Mouse (Mus musculus) embryonic facial prominence, embryonic 11.5 days (tissue): ENCODE measurements around the gene Iah1. TPM values are rescaled to one million over a fixed set of nuclear protein-coding genes. Genes with fewer than 3 reads are reported as not detected.

Experiments
- ATAC-seq: fragments of 200-750 bp; cut with Nextera tagmentation; replicated peaks from 2 replicates; pipeline ENCODE4 v1.8.0; 2017; ENCODE audit warnings: low read depth; ENCODE audit not compliant: insufficient number of reproducible peaks, low FRiP score, low TSS enrichment
- DNase-seq: peaks from one replicate; pipeline ENCODE4 v3.0.0-alpha.2; 2015; ENCODE audit warnings: low spot score
- H3K27ac ChIP-seq: fragments of 300-500 bp; sonication (generic); replicated peaks from 2 replicates; pipeline ENCODE4 v1.5.1; 2014; ENCODE audit warnings: mild to moderate bottlenecking, low read depth, low read length, control low read depth
- H3K27me3 ChIP-seq: fragments of 300-500 bp; sonication (generic); 2 replicates; pipeline ENCODE4 v1.6.1; 2014; ENCODE audit warnings: mild to moderate bottlenecking, low read length, moderate library complexity, mixed read lengths; ENCODE audit not compliant: control insufficient read depth, insufficient read depth
- H3K36me3 ChIP-seq: fragments of 300-500 bp; sonication (generic); replicated peaks from 2 replicates; pipeline ENCODE4 v1.6.1; 2014; ENCODE audit warnings: low read depth, mild to moderate bottlenecking, low read length, moderate library complexity, mixed read lengths; ENCODE audit not compliant: control insufficient read depth, insufficient read depth
- H3K4me1 ChIP-seq: fragments of 300-500 bp; sonication (generic); 2 replicates; pipeline ENCODE4 v1.6.1; 2014; ENCODE audit warnings: low read length, mixed read lengths; ENCODE audit not compliant: control insufficient read depth, insufficient read depth
- H3K4me2 ChIP-seq: fragments of 300-500 bp; sonication (generic); 2 replicates; pipeline ENCODE4 v1.6.1; 2014; ENCODE audit warnings: low read depth, mild to moderate bottlenecking, control low read depth, low read length, moderate library complexity
- H3K4me3 ChIP-seq: fragments of 300-500 bp; sonication (generic); 2 replicates; pipeline ENCODE4 v1.5.1; 2014; ENCODE audit warnings: low read depth, low read length, control low read depth
- H3K9ac ChIP-seq: fragments of 300-500 bp; sonication (generic); replicated peaks from 2 replicates; pipeline ENCODE4 v1.6.1; 2014; ENCODE audit warnings: mild to moderate bottlenecking, control low read depth, low read length
- H3K9me3 ChIP-seq: fragments of 300-500 bp; sonication (generic); replicated peaks from 2 replicates; pipeline ENCODE4 v1.6.1; 2016; ENCODE audit warnings: mild to moderate bottlenecking, low read length, inconsistent platforms, mixed read lengths; ENCODE audit not compliant: control insufficient read depth
- WGBS: fragments of 180-500 bp; shearing (Covaris S2); extraction: QIAGEN DNeasy Blood & Tissue Kit; methylation state at CpG from one replicate; pipeline ENCODE4 v1.1.7; 2014; 5-methylcytosine and 5-hydroxymethylcytosine counted together
- polyA plus RNA-seq: library from polyadenylated mRNA; unstranded; fragments of >200 nt; fragmentation: Nextera tagmentation; extraction: Ambion mirVana; gene quantifications from 2 replicates; pipeline ENCODE4 v1.2.1, GENCODE M21; 2014

The Iah1 gene
- polyA plus RNA-seq, 1 experiment from 2014 or later, result 60.8 TPM

GRCm38 (mm10) chr12:21305741-21306140 is 10.4 kb upstream of the Iah1 start:
- ATAC-seq (no peak), DNase-seq (no peak)
- no peak overlapping the region for H3K4me2 ChIP-seq
- H3K9ac ChIP-seq, result no peak overlapping the region
- no peak overlapping the region for H3K4me3 ChIP-seq
- H3K36me3 ChIP-seq, result peaks cover 13% of the 10 kb centered on the region
- H3K27me3 ChIP-seq, result no peaks in the 10 kb centered on the region
- no peaks in the 10 kb centered on the region for H3K4me1 ChIP-seq
- WGBS, result 88% methylated on average over 4 of the region's 4 CpGs
- no peak overlapping the region for H3K27ac ChIP-seq
- H3K9me3 ChIP-seq, result no peaks in the 10 kb centered on the region

GRCm38 (mm10) chr12:21306721-21307120 is 9.5 kb upstream of the Iah1 start:
- WGBS, result 77% methylated on average over 4 of the region's 4 CpGs
- no peaks in the 10 kb centered on the region for H3K9me3 ChIP-seq
- no peak overlapping the region for H3K4me2 ChIP-seq
- no peak overlapping the region for H3K27ac ChIP-seq
- peaks cover 11% of the 10 kb centered on the region for H3K36me3 ChIP-seq
- no peak for DNase-seq
- no peak for ATAC-seq
- H3K4me3 ChIP-seq, result no peak overlapping the region
- no peak overlapping the region for H3K9ac ChIP-seq
- no peaks in the 10 kb centered on the region for H3K27me3 ChIP-seq
- no peaks in the 10 kb centered on the region for H3K4me1 ChIP-seq

- no peak overlapping the region for H3K4me2 ChIP-seq
- WGBS, result 86% methylated on average over 5 of the region's 5 CpGs
- DNase-seq (no peak), ATAC-seq (no peak)
- H3K27ac ChIP-seq, result no peak overlapping the region
- H3K9ac ChIP-seq, result no peak overlapping the region
- H3K4me1 ChIP-seq, result no peaks in the 10 kb centered on the region
- H3K9me3 ChIP-seq, result no peaks in the 10 kb centered on the region
- peaks cover 5% of the 10 kb centered on the region for H3K36me3 ChIP-seq
- no peak overlapping the region for H3K4me3 ChIP-seq
- no peaks in the 10 kb centered on the region for H3K27me3 ChIP-seq
Measured at GRCm38 (mm10) chr12:21312201-21312600, 4.0 kb upstream of the Iah1 start.

- H3K27me3 ChIP-seq, result no peaks in the 10 kb centered on the region
- no peak for ATAC-seq
- H3K4me1 ChIP-seq, result no peaks in the 10 kb centered on the region
- peak overlapping the region; percentile 58 for H3K4me3 ChIP-seq
- WGBS, result 40% methylated on average over 7 of the region's 7 CpGs
- DNase-seq, result no peak
- no peaks in the 10 kb centered on the region for H3K9me3 ChIP-seq
- peaks cover 4% of the 10 kb centered on the region; the same call in 1 of the 2 replicates for H3K36me3 ChIP-seq
- no peak overlapping the region for H3K27ac ChIP-seq
- peak overlapping the region; percentile 75 for H3K9ac ChIP-seq
- peak overlapping the region; percentile 46 for H3K4me2 ChIP-seq
Measured at GRCm38 (mm10) chr12:21316869-21317265, 678 bp downstream of the Iah1 start.

GRCm38 (mm10) chr12:21318143-21318895 is 2.1 kb downstream of the Iah1 start:
- Histone ChIP-seq H3K9me3 (no peaks in the 10 kb centered on the region), H3K9ac (no peak overlapping the region), H3K4me2 (no peak overlapping the region), H3K36me3 (no peaks in the 10 kb centered on the region), H3K27ac (no peak overlapping the region), H3K4me3 (no peak overlapping the region), H3K27me3 (no peaks in the 10 kb centered on the region), H3K4me1 (no peaks in the 10 kb centered on the region)
- 75% methylated on average over 12 of the region's 12 CpGs for WGBS
- ATAC-seq, result no peak
- peak; percentile 76 for DNase-seq

- H3K36me3 ChIP-seq, result 0 out of 2 replicates have a peak, but pooled peaks cover 1% of the 10 kb centered on the region
Measured at GRCm38 (mm10) chr12:21320317-21320716, 4.1 kb downstream of the Iah1 start.

GRCm38 (mm10) chr12:21321170-21321569 is 5.0 kb downstream of the Iah1 start:
- DNase-seq (no peak), ATAC-seq (no peak)
- Histone ChIP-seq H3K9me3 (no peaks in the 10 kb centered on the region), H3K27ac (no peak overlapping the region), H3K27me3 (no peaks in the 10 kb centered on the region), H3K4me1 (no peaks in the 10 kb centered on the region), H3K4me2 (no peak overlapping the region), H3K36me3 (0 out of 2 replicates have a peak, but pooled peaks cover 4% of the 10 kb centered on the region), H3K4me3 (no peak overlapping the region), H3K9ac (no peak overlapping the region)
- WGBS, result 81% methylated on average over 9 of the region's 9 CpGs

More at GRCm38 (mm10) chr12:21320317-21320716, 4.1 kb downstream of the Iah1 start:
- Histone ChIP-seq H3K27me3 (no peaks in the 10 kb centered on the region), H3K9me3 (no peaks in the 10 kb centered on the region), H3K4me1 (no peaks in the 10 kb centered on the region), H3K4me3 (no peak overlapping the region), H3K9ac (no peak overlapping the region), H3K27ac (no peak overlapping the region), H3K4me2 (no peak overlapping the region)
- WGBS, result 92% methylated on average over 4 of the region's 4 CpGs
- no peak for ATAC-seq
- no peak for DNase-seq

- WGBS, result 94% methylated on average over 4 of the region's 4 CpGs
- Histone ChIP-seq H3K4me2 (no peak overlapping the region), H3K4me3 (no peak overlapping the region), H3K4me1 (no peaks in the 10 kb centered on the region), H3K36me3 (0 out of 2 replicates have a peak, but pooled peaks cover 6% of the 10 kb centered on the region), H3K27me3 (no peaks in the 10 kb centered on the region), H3K9me3 (no peaks in the 10 kb centered on the region), H3K27ac (no peak overlapping the region), H3K9ac (no peak overlapping the region)
- DNase-seq (no peak), ATAC-seq (no peak)
Measured at GRCm38 (mm10) chr12:21322296-21322695, 6.1 kb downstream of the Iah1 start.
